Mouse (Mus musculus) neural tube, embryonic 11.5 days (tissue): ENCODE measurements around the gene Gm49373. TPM values are rescaled to one million over a fixed set of nuclear protein-coding genes. Genes with fewer than 3 reads are reported as not detected.
"Not testable (repeated sequence)": the region's sequence is repeated elsewhere in the genome, so short reads cannot be mapped to it uniquely, and the experiment has no call there.

Experiments used
- ATAC-seq: fragments of 200-750 bp; cut with Nextera tagmentation; 2 replicates; pipeline ENCODE4 v1.8.0; 2017; ENCODE audit warnings: moderate number of reproducible peaks, mild to moderate bottlenecking, moderate TSS enrichment, moderate library complexity; ENCODE audit not compliant: insufficient read depth, low FRiP score, low TSS enrichment
- DNase-seq: peaks from one replicate; pipeline ENCODE4 v3.0.0-alpha.2; 2015; ENCODE audit warnings: low spot score
- H3K27ac ChIP-seq: fragments of 300-500 bp; sonication (generic); 2 replicates; pipeline ENCODE4 v1.5.1; 2014; ENCODE audit warnings: low read depth, mild to moderate bottlenecking, low read length
- H3K27me3 ChIP-seq: fragments of 300-500 bp; sonication (generic); 2 replicates; pipeline ENCODE4 v1.6.1; 2014; ENCODE audit warnings: mild to moderate bottlenecking, low read length, mixed read lengths; ENCODE audit not compliant: control insufficient read depth, insufficient read depth
- H3K36me3 ChIP-seq: fragments of 300-500 bp; sonication (generic); 2 replicates; pipeline ENCODE4 v1.6.1; 2014; ENCODE audit warnings: mild to moderate bottlenecking, low read length, moderate library complexity, mixed read lengths; ENCODE audit not compliant: control insufficient read depth, insufficient read depth
- H3K4me1 ChIP-seq: fragments of 300-500 bp; sonication (generic); 2 replicates; pipeline ENCODE4 v1.6.1; 2014; ENCODE audit warnings: low read length, mixed read lengths; ENCODE audit not compliant: control insufficient read depth, insufficient read depth
- H3K4me2 ChIP-seq: fragments of 300-500 bp; sonication (generic); 2 replicates; pipeline ENCODE4 v1.6.1; 2014; ENCODE audit warnings: low read depth, mild to moderate bottlenecking, moderate library complexity
- H3K4me3 ChIP-seq: fragments of 300-500 bp; sonication (generic); 2 replicates; pipeline ENCODE4 v1.5.1; 2014; ENCODE audit warnings: low read depth, low read length
- H3K9ac ChIP-seq: fragments of 300-500 bp; sonication (generic); 2 replicates; pipeline ENCODE4 v1.6.1; 2014; ENCODE audit warnings: mild to moderate bottlenecking, low read length
- H3K9me3 ChIP-seq: fragments of 300-500 bp; sonication (generic); 2 replicates; pipeline ENCODE4 v1.6.1; 2016; ENCODE audit warnings: low read length; ENCODE audit not compliant: control insufficient read depth
- WGBS: fragments of 180-500 bp; shearing (Covaris S2); extraction: QIAGEN DNeasy Blood & Tissue Kit; methylation state at CpG from one replicate; pipeline ENCODE4 v1.1.7; 2014; 5-methylcytosine and 5-hydroxymethylcytosine counted together
- polyA plus RNA-seq: library from polyadenylated mRNA; unstranded; fragments of >200 nt; fragmentation: Nextera tagmentation; extraction: Ambion mirVana; gene quantifications from 2 replicates; pipeline ENCODE4 v1.2.1, GENCODE M21; 2014

Gm49373 gene
- polyA plus RNA-seq, 1 experiment from 2014 or later = 0.82 TPM

GRCm38 (mm10) chr9:21045235-21045634 is 27.7 kb downstream of the Gm49373 start:
- no peak for ATAC-seq
- Histone ChIP-seq H3K36me3 (no peaks in the 10 kb centered on the region), H3K4me3 (no peak overlapping the region), H3K27me3 (0 out of 2 replicates have a peak, but pooled peaks cover 1% of the 10 kb centered on the region), H3K4me1 (no peaks in the 10 kb centered on the region), H3K9ac (no peak overlapping the region), H3K9me3 (no peaks in the 10 kb centered on the region), H3K4me2 (no peak overlapping the region), H3K27ac (no peak overlapping the region)
- no peak for DNase-seq
- 86% methylated on average over 3 of the region's 3 CpGs for WGBS

DNA sequence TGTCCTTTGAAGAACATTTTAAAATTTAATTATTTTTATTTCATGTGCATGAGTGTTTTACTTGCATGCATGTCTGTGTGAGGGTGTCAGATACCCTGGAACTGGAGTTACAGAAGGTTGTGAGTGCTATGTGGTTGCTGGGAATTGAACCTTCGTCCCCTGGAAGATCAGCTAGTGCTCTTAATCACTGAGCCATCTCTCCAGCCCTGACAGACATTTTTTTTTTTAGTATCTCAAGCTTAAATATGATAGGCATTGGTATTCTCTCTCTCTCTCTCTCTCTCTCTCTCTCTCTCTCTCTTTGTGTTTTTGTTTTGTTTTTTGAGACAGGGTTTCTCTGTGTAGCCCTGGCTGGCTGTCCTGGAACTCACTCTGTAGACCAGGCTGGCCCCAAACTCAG is 28.1 kb downstream of the Gm49373 start:
- DNase-seq, H3K4me2 ChIP-seq, H3K9ac ChIP-seq, H3K4me1 ChIP-seq, H3K27me3 ChIP-seq, ATAC-seq, H3K27ac ChIP-seq, H3K4me3 ChIP-seq, H3K9me3 ChIP-seq, H3K36me3 ChIP-seq: not testable (repeated sequence)
- WGBS = 64% methylated on average over 1 of the region's 1 CpGs

DNA sequence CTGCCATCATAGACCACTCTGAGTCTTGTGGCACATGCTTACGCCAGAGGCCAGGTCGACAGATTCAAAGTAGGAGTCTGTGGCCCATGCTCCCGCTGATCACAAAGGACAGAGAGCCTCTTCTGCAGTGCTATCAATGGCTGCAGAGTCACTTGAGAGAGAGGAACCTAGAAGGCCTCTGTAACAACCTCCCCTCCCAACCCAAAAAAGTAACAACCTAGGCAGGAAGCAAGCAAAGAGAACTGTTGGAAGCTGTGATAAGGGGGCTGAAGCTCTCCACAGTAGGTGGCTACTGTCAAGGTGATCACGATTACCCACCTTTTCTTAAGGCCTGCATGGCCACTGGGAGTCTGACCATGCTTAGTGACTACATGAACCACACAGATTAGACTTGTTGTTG is 29.3 kb downstream of the Gm49373 start:
- no peaks in the 10 kb centered on the region for H3K9me3 ChIP-seq
- H3K4me2 ChIP-seq = no peak overlapping the region
- H3K27me3 ChIP-seq = peaks cover 13% of the 10 kb centered on the region
- DNase-seq (no peak), ATAC-seq (no peak)
- no peak overlapping the region for H3K4me3 ChIP-seq
- no peaks in the 10 kb centered on the region for H3K36me3 ChIP-seq
- WGBS = 80% methylated on average over 4 of the region's 4 CpGs
- no peaks in the 10 kb centered on the region for H3K4me1 ChIP-seq
- no peak overlapping the region for H3K27ac ChIP-seq
- no peak overlapping the region for H3K9ac ChIP-seq

DNA sequence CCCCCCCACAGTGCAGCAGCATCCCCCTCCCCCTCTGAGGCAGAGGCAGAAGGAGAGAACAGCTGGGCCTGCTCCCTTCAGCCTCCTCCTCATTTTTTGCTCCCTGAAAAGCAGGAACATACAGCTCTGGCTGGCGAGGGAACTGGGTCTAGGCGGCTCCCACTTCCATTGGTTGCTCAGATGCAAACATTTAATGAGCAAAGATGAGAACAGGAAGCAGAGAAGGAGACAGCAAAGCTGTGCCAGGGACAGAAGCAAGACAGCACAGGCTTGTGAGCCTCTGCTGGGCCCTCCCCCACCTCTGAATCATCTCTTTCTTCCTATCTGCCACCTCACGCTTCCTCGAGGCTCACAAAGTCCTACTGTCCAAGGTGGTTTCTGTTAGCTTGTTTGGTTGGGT is 31.6 kb downstream of the Gm49373 start:
- WGBS = 41% methylated on average over 4 of the region's 4 CpGs
- H3K36me3 ChIP-seq = no peaks in the 10 kb centered on the region
- H3K9ac ChIP-seq = no peak overlapping the region
- H3K4me2 ChIP-seq = no peak overlapping the region
- no peak overlapping the region for H3K4me3 ChIP-seq
- H3K9me3 ChIP-seq = no peaks in the 10 kb centered on the region
- no peaks in the 10 kb centered on the region for H3K4me1 ChIP-seq
- ATAC-seq = no peak
- peaks cover 35% of the 10 kb centered on the region for H3K27me3 ChIP-seq
- no peak overlapping the region for H3K27ac ChIP-seq
- no peak for DNase-seq

DNA sequence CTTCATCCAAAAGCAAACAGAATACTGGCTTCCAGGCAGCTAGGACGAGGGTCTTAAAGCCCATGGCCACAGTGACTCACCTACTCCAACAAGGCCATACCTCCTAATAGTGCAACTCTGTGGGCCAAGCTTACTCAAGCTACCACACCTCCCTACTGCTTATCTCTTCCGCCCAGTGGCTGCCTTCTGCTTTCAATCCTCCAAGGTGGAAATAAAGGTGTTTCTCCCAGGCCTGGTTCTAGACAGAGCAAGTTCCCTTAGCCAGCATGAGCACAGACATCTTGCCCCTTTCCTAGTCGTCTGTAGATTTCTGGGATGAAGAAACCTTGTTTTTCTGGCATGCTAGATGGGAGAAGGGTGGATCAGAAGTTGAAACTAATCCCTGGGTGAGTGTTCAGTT is 33.1 kb downstream of the Gm49373 start:
- Histone ChIP-seq H3K36me3 (no peaks in the 10 kb centered on the region), H3K9ac (no peak overlapping the region), H3K27ac (no peak overlapping the region), H3K9me3 (no peaks in the 10 kb centered on the region), H3K27me3 (peaks cover 51% of the 10 kb centered on the region), H3K4me1 (no peaks in the 10 kb centered on the region), H3K4me2 (no peak overlapping the region), H3K4me3 (no peak overlapping the region)
- ATAC-seq (no peak), DNase-seq (no peak)
- WGBS = 67% methylated on average over 3 of the region's 3 CpGs

GRCm38 (mm10) chr9:21037481-21037891 is 35.4 kb downstream of the Gm49373 start:
- no peak overlapping the region for H3K27ac ChIP-seq
- H3K4me2 ChIP-seq = peak overlapping the region; percentile 47
- 1% methylated on average over 31 of the region's 31 CpGs for WGBS
- H3K36me3 ChIP-seq = no peaks in the 10 kb centered on the region
- peaks cover 8% of the 10 kb centered on the region; the same call in 1 of the 2 replicates for H3K4me1 ChIP-seq
- ATAC-seq (no peak), DNase-seq (peak; percentile 24)
- peaks cover 74% of the 10 kb centered on the region for H3K27me3 ChIP-seq
- H3K9ac ChIP-seq = peak overlapping the region; percentile 41
- H3K9me3 ChIP-seq = no peaks in the 10 kb centered on the region
- H3K4me3 ChIP-seq = peak overlapping the region; percentile 27; the same call in 1 of the 2 replicates

- WGBS = 1% methylated on average over 22 of the region's 22 CpGs
- no peak overlapping the region for H3K4me3 ChIP-seq
- ATAC-seq (no peak), DNase-seq (no peak)
- no peaks in the 10 kb centered on the region for H3K9me3 ChIP-seq
- H3K4me2 ChIP-seq = no peak overlapping the region
- H3K4me1 ChIP-seq = peaks cover 13% of the 10 kb centered on the region
- H3K27ac ChIP-seq = no peak overlapping the region
- no peaks in the 10 kb centered on the region for H3K36me3 ChIP-seq
- H3K27me3 ChIP-seq = peaks cover 82% of the 10 kb centered on the region
- H3K9ac ChIP-seq = no peak overlapping the region
These were observed 36.2 kb downstream of the Gm49373 start for GRCm38 (mm10) chr9:21036666-21037065.

GRCm38 (mm10) chr9:21036161-21036560 is 36.7 kb downstream of the Gm49373 start:
- Histone ChIP-seq H3K4me3 (no peak overlapping the region), H3K4me2 (no peak overlapping the region), H3K9me3 (no peaks in the 10 kb centered on the region), H3K36me3 (no peaks in the 10 kb centered on the region), H3K27ac (no peak overlapping the region), H3K27me3 (peaks cover 87% of the 10 kb centered on the region), H3K9ac (no peak overlapping the region), H3K4me1 (peaks cover 18% of the 10 kb centered on the region)
- WGBS = 6% methylated on average over 20 of the region's 20 CpGs
- ATAC-seq (no peak), DNase-seq (no peak)

- H3K9ac ChIP-seq = no peak overlapping the region
- no peak for ATAC-seq
- H3K36me3 ChIP-seq = no peaks in the 10 kb centered on the region
These were observed 37.3 kb downstream of the Gm49373 start for GRCm38 (mm10) chr9:21035586-21035985.

More at GRCm38 (mm10) chr9:21035586-21035985, 37.3 kb downstream of the Gm49373 start:
- Histone ChIP-seq H3K4me3 (no peak overlapping the region), H3K9me3 (no peaks in the 10 kb centered on the region), H3K27ac (no peak overlapping the region), H3K4me1 (peaks cover 21% of the 10 kb centered on the region), H3K27me3 (peaks cover 92% of the 10 kb centered on the region), H3K4me2 (no peak overlapping the region)
- DNase-seq = no peak
- WGBS = 10% methylated on average over 9 of the region's 9 CpGs
